Mouse (Mus musculus): ENCODE data around the gene Ctsa. TPM values are rescaled to one million over a fixed set of nuclear protein-coding genes. Genes with fewer than 3 reads are reported as not detected.

The Ctsa gene
- polyA plus RNA-seq, 1 experiment from 2014 or later: 114 TPM

DNA sequence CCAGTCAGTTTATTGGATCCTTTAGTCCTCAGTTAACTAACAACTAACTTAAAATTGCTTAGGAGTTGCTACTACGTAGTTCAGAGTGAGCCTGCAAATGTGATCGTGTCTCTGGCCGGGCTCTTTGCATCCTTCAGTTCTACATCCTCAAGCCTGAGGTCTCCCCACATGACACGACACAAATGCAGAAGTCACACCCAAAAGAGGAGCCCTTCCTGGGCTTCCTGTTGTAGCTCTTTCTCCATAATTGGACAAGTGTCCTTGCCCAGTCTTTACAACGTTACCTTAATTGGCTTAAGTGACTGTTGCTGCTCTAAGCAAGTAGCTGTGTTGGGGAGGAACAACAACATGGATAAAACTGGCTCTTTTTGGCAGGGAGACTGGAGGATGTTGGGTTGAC lies 17.3 kb upstream of the Ctsa start:
- H3K27me3 ChIP-seq (replicated peaks): no peaks in the 10 kb centered on the region
- no peak overlapping the region for H3K27ac ChIP-seq
- ATAC-seq (ENCODE audit: low FRiP score, low read depth): no peak
- H3K36me3 ChIP-seq: peaks cover 6% of the 10 kb centered on the region
- H3K9me3 ChIP-seq: no peaks in the 10 kb centered on the region
- no peak overlapping the region for H3K4me3 ChIP-seq
- no peak overlapping the region for H3K9ac ChIP-seq
- WGBS: 92% methylated on average over 5 of the region's 5 CpGs
- H3K4me2 ChIP-seq (replicated peaks): no peak overlapping the region
- H3K4me1 ChIP-seq: no peaks in the 10 kb centered on the region

DNA sequence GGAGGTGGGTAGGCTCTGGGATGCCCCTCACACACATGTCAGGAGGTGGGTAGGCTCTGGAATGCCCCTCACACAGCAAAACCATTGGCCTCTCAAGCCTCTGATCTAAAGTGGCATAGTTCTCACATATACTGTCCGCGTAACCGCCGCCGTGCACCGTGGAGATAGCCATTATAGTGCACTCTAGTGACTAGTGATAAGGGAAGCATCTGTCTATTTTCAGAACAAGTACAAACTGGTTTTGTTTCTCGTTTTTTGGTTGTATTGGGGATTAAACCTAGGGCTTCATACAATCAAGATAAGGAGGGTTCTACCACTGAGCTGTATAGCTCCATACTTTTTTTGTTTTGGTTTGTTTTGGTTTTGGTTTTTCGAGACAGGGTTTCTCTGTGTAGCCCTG lies 16.9 kb upstream of the Ctsa start:
- Histone ChIP-seq H3K4me3 (no peak overlapping the region), H3K36me3 (peaks cover 11% of the 10 kb centered on the region), H3K4me2 (replicated peaks) (no peak overlapping the region), H3K4me1 (no peaks in the 10 kb centered on the region), H3K9ac (no peak overlapping the region), H3K27ac (no peak overlapping the region), H3K27me3 (replicated peaks) (no peaks in the 10 kb centered on the region), H3K9me3 (no peaks in the 10 kb centered on the region)
- no peak for ATAC-seq (ENCODE audit: low FRiP score, low read depth)
- 90% methylated on average over 8 of the region's 8 CpGs for WGBS

DNA sequence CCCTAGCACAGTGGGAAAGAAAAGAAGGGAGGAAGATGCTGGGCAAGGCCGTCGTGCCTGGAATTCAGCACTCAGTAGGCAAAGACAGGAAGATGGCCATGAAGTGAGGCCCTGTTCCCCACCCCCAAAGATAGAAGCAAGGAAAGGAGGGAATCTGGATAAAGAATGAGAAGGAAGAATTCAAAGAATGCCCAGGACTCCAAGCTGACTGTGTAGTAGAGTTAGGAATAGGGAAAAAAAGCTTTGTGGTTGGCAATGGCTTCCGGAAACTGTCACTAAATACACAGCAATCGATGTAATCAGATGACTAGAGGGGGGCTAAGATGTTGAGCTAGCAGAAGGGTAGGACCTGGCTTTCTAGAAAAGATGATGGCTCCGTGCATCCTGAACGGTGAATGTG lies 15.5 kb upstream of the Ctsa start:
- no peak overlapping the region for H3K4me2 ChIP-seq (replicated peaks)
- H3K4me1 ChIP-seq: peaks cover 1% of the 10 kb centered on the region; the same call in 1 of the 2 replicates
- WGBS: 85% methylated on average over 6 of the region's 6 CpGs
- no peak overlapping the region for H3K9ac ChIP-seq
- H3K9me3 ChIP-seq: no peaks in the 10 kb centered on the region
- no peak for ATAC-seq (ENCODE audit: low FRiP score, low read depth)
- H3K27me3 ChIP-seq (replicated peaks): no peaks in the 10 kb centered on the region
- no peak overlapping the region for H3K27ac ChIP-seq
- H3K4me3 ChIP-seq: no peak overlapping the region
- H3K36me3 ChIP-seq: peaks cover 20% of the 10 kb centered on the region

DNA sequence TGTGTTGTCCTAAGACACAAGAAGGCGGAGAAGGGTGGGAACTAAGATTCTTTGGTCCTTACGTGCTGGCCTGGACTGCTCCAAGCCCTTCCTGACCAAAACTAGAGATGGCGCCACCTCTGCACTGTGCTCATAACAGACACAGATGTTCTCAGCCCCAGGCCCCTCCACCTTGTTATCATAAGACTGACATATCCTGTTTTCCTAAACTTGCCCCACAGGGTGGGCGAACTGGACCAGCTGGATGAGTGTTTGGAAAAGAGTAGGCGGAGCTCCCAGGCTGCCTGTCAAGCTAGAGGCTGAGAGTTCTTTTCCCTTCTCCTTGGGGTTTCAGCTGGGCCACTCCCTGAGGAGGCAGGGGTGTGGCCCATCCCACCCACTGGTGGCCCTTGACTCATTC lies 15.0 kb upstream of the Ctsa start:
- H3K9ac ChIP-seq: no peak overlapping the region
- no peak overlapping the region for H3K4me2 ChIP-seq (replicated peaks)
- H3K9me3 ChIP-seq: no peaks in the 10 kb centered on the region
- no peaks in the 10 kb centered on the region for H3K27me3 ChIP-seq (replicated peaks)
- no peak overlapping the region for H3K27ac ChIP-seq
- H3K4me1 ChIP-seq: peaks cover 5% of the 10 kb centered on the region; the same call in 1 of the 2 replicates
- 78% methylated on average over 5 of the region's 5 CpGs for WGBS
- peaks cover 20% of the 10 kb centered on the region for H3K36me3 ChIP-seq
- H3K4me3 ChIP-seq: no peak overlapping the region
- ATAC-seq (ENCODE audit: low FRiP score, low read depth): no peak

DNA sequence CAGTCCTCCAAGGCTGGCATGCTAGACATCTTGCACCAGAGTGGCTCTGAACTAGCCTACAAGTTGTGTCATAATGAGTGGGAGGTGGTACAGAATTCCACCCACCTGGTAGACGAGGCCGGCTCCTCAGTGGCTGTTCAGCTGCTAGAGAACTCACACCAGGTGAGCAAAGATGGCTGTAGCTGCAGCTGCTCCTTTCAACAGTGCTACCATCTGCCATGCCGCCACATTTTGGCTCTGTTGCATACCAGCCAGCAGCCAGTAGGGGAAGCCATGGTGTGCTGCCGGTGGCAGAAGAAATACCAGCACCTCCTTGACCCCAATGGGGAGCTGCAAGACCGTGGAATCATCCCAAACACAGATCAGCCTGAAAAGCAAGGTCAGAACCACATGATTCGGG lies 11.6 kb upstream of the Ctsa start:
- Histone ChIP-seq H3K36me3 (peaks cover 34% of the 10 kb centered on the region), H3K4me3 (no peak overlapping the region), H3K4me2 (replicated peaks) (no peak overlapping the region), H3K4me1 (peaks cover 5% of the 10 kb centered on the region; the same call in 1 of the 2 replicates), H3K9me3 (no peaks in the 10 kb centered on the region), H3K27me3 (replicated peaks) (no peaks in the 10 kb centered on the region), H3K9ac (no peak overlapping the region), H3K27ac (no peak overlapping the region)
- no peak for ATAC-seq (ENCODE audit: low FRiP score, low read depth)
- 87% methylated on average over 6 of the region's 6 CpGs for WGBS

DNA sequence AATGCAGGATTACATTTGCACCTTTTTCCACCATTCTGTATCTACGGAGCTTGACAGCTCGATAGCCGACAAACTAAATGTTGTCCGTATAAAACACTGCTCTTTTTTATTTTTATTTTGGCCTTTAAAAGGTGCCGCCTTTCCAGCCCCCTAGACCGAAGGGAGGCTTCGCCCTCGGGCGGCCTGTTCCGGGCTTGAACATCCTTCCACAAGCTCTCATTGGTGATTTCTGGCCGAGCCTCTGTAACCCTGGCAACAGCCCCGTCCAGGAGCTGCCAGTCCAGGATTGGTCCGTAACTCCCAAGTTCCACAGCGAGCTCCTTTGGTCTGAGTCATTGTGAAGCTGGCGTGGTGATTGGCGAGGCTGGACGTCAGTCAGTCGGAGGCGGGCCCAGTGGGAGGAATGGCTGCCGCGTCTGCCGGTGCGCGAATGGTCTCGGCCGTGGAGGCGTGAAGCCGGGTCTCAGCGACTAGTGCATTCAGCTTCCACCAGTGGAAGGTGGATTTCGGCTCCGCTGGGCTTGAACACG lies 10.0 kb upstream of the Ctsa start, which contains the start of gene Zswim1:
Zswim1 (plus strand) TSS at position 51 of the 530 bp plus-strand sequence.
- peak within 1 kb of the TSS; percentile 68 for H3K9ac ChIP-seq
- H3K4me1 ChIP-seq: peaks cover 5% of the 10 kb centered on the region; the same call in 1 of the 2 replicates
- peak within 1 kb of the TSS; percentile 68 for H3K27ac ChIP-seq
- H3K9me3 ChIP-seq: no peaks in the 10 kb centered on the region
- H3K4me2 ChIP-seq (replicated peaks): peak within 1 kb of the TSS; percentile 67
- H3K36me3 ChIP-seq: peaks cover 51% of the 10 kb centered on the region
- H3K4me3 ChIP-seq: peak within 1 kb of the TSS; percentile 69
- peak; percentile 99 for ATAC-seq (ENCODE audit: low FRiP score, low read depth)
- WGBS: 2% methylated on average over 32 of the region's 32 CpGs
- no peaks in the 10 kb centered on the region for H3K27me3 ChIP-seq (replicated peaks)

DNA sequence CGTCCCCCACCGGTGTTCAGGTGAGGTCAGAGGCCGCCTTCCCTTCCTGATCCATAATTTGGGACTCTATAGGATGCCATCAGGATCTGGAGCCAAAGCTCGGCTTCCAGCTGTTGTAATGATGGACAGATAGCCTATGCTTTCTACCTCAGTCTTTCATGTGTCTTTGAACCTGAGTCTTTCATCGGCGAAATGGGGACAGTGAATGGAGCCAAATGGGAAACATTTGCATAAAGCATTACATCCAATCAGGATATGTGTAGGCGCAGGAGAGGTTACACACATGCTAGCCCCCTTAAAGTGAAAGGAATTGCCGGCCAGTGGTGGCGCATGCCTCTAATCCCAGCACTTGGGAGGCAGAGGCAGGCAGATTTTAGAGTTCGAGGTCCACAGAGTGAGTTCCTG lies 9.5 kb upstream of the Ctsa start:
- Histone ChIP-seq H3K9me3 (no peaks in the 10 kb centered on the region), H3K4me2 (replicated peaks) (peak overlapping the region; percentile 67), H3K36me3 (peaks cover 56% of the 10 kb centered on the region), H3K27me3 (replicated peaks) (no peaks in the 10 kb centered on the region), H3K4me1 (peaks cover 5% of the 10 kb centered on the region; the same call in 1 of the 2 replicates), H3K27ac (peak overlapping the region; percentile 68), H3K9ac (peak overlapping the region; percentile 68), H3K4me3 (peak overlapping the region; percentile 69)
- WGBS: 4% methylated on average over 10 of the region's 10 CpGs
- peak; percentile 80 for ATAC-seq (ENCODE audit: low FRiP score, low read depth)

DNA sequence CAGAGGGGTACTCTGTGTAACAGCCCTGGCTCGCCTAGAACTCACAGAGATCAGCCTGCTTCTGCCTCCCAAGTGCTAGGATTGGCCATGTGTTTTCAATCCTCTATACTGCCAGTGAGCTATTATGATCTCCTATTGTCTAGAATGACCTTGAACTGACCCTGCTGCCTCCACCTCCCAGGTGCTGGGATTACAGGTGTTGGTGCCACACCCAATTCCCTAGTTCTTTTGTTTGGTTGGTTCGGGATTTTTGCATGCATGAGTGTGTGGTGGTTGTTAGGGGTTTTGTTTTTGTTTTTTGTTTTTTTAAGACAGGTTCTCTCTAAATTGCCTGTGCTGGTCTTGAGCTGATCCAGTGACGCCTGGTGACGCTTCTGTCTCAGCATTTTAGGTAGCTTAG lies 8.7 kb upstream of the Ctsa start:
- Histone ChIP-seq H3K4me2 (replicated peaks) (peak overlapping the region; percentile 67), H3K36me3 (peaks cover 62% of the 10 kb centered on the region), H3K27ac (no peak overlapping the region), H3K4me3 (no peak overlapping the region), H3K27me3 (replicated peaks) (no peaks in the 10 kb centered on the region), H3K9me3 (no peaks in the 10 kb centered on the region; the same call in 1 of the 2 replicates), H3K9ac (no peak overlapping the region), H3K4me1 (peaks cover 5% of the 10 kb centered on the region; the same call in 1 of the 2 replicates)
- ATAC-seq (ENCODE audit: low FRiP score, low read depth): no peak
- 91% methylated on average over 4 of the region's 4 CpGs for WGBS

DNA sequence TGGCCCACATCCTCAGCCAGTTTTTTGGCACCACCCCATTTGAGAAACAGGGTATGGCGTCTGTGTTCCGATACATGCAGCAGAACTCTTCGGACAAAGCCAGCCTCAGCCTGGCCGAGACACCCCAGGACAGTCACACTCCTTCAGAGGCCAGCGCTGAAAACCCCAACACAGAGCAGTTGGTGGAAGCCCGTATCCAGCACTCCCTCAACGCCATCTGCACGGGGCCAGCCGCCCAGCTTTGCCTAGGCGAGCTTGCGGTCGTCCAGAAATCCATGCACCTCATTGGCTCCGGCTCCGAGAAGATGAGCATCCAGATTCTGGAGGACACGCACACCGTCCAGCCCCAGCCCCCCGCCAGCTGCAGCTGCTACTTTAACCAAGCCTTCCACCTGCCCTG lies 7.2 kb upstream of the Ctsa start:
- peaks cover 5% of the 10 kb centered on the region; the same call in 1 of the 2 replicates for H3K4me1 ChIP-seq
- ATAC-seq (ENCODE audit: low FRiP score, low read depth): no peak
- no peak overlapping the region for H3K4me3 ChIP-seq
- no peaks in the 10 kb centered on the region; the same call in 1 of the 2 replicates for H3K9me3 ChIP-seq
- 95% methylated on average over 17 of the region's 17 CpGs for WGBS
- H3K4me2 ChIP-seq (replicated peaks): no peak overlapping the region
- no peak overlapping the region for H3K9ac ChIP-seq
- no peak overlapping the region for H3K27ac ChIP-seq
- no peaks in the 10 kb centered on the region for H3K27me3 ChIP-seq (replicated peaks)
- peaks cover 54% of the 10 kb centered on the region for H3K36me3 ChIP-seq

DNA sequence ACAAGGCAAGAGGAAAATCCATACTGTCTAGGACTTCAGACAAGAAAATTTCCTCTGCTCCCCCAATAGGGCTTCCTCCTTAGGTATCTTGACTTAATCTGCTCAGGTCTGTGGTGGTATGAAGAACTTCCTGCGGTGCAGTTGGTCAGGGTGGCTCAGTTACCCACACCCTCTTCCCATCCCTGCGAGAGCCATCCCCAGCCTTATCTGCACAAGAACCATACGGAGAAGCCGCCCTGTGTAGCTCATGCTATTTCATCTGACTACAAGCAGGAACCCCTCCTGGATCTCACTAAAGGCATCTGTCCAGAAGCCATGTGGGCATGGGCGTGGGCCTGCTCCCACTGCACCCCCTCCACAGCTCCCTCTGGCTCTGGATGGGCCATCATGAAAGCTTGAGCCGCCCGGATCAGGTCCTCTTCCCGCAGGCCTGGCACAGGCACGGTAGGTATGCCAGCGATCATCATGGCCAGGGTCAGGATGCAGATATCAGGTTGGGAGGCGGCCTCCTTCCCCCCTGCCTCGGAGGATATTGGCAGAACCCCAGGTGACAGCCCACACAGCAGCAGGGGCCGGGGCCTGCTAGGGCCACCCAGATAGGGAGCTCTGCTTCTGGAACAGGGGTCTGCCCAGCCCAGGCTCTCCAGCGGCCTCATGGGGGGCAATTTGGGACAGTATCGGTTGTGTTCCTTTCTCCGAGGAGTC lies 5.4 kb upstream of the Ctsa start:
- H3K27ac ChIP-seq: no peak overlapping the region
- ATAC-seq (ENCODE audit: low FRiP score, low read depth): no peak
- H3K9ac ChIP-seq: no peak overlapping the region
- peaks cover 3% of the 10 kb centered on the region; the same call in 1 of the 2 replicates for H3K4me1 ChIP-seq
- H3K9me3 ChIP-seq: no peaks in the 10 kb centered on the region; the same call in 1 of the 2 replicates
- no peak overlapping the region for H3K4me2 ChIP-seq (replicated peaks)
- no peaks in the 10 kb centered on the region for H3K27me3 ChIP-seq (replicated peaks)
- no peak overlapping the region for H3K4me3 ChIP-seq
- peaks cover 43% of the 10 kb centered on the region for H3K36me3 ChIP-seq
- 92% methylated on average over 16 of the region's 16 CpGs for WGBS

DNA sequence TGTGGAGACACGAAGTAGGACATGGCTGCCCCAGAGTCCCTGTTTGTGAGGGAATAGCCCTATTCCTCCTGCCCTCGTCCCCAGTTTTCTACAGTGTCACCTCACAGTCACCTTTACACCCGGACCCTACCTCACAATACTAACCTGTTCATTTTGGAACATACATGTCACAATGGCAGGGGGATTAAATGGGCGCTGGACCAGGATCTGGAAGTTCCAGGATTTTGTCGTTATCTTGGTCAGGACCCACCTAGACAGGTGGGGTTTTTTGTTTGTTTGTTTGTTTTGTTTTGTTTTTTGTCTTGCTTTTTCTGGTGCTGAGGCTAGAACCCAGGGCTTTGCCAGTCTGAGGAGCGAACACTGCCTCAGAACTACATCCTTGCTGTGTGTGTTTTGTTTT lies 4.2 kb upstream of the Ctsa start, which contains the start of gene Spata25:
Spata25 (minus strand) TSS at position 101 of the 400 bp plus-strand sequence.
- WGBS: 90% methylated on average over 6 of the region's 6 CpGs
- H3K9me3 ChIP-seq: no peaks in the 10 kb centered on the region; the same call in 1 of the 2 replicates
- H3K4me1 ChIP-seq: peaks cover 7% of the 10 kb centered on the region
- H3K27ac ChIP-seq: no peak within 1 kb of the TSS
- no peak within 1 kb of the TSS for H3K4me3 ChIP-seq
- no peak within 1 kb of the TSS for H3K4me2 ChIP-seq (replicated peaks)
- no peaks in the 10 kb centered on the region for H3K27me3 ChIP-seq (replicated peaks)
- no peak within 1 kb of the TSS for H3K9ac ChIP-seq
- ATAC-seq (ENCODE audit: low FRiP score, low read depth): no peak
- peaks cover 43% of the 10 kb centered on the region for H3K36me3 ChIP-seq

DNA sequence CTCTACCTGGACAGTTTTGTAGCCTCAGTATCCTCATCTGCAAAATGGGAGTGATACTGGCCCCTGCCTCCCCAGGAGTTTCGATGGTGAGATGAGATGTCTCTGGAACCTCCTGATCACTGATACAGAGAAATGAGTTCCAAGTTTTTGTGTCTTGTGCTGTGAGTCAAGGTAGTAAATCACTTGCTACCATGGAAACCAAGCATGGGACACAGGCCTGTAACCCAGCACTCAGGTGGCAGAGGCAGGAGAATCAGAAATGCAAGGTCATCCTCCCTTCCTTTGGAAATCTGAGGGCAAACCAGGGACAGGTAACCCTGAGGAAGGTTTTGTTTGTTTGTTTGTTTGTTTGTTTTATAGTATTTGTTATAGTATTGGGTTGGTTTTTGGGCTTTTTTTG lies 3.6 kb upstream of the Ctsa start:
- Histone ChIP-seq H3K27me3 (replicated peaks) (no peaks in the 10 kb centered on the region), H3K9ac (no peak overlapping the region), H3K27ac (no peak overlapping the region), H3K36me3 (peaks cover 43% of the 10 kb centered on the region), H3K4me2 (replicated peaks) (no peak overlapping the region), H3K4me1 (peaks cover 10% of the 10 kb centered on the region), H3K4me3 (no peak overlapping the region), H3K9me3 (no peaks in the 10 kb centered on the region; the same call in 1 of the 2 replicates)
- no peak for ATAC-seq (ENCODE audit: low FRiP score, low read depth)
- 98% methylated on average over 1 of the region's 1 CpGs for WGBS

Measured in neural tube, embryonic 12.5 days (tissue).